Mouse (Mus musculus) Patski (cell line): Measurements from ENCODE around the gene Pcsk2. TPM values are rescaled to one million over a fixed set of nuclear protein-coding genes. Genes with fewer than 3 reads are reported as not detected.

Experiments
- ATAC-seq: fragments of 100-300 bp; one replicate; pipeline ENCODE4 v1.8.0; 2021
- CTCF ChIA-PET: fragments of 350-600 bp; sonication (Branson Sonifier 250); formaldehyde crosslinking; loops from one replicate; lab custom pipeline; 2022; ENCODE audit warnings: inconsistent platforms; lab: Charles Lee
- POLR2A ChIA-PET: fragments of 350-600 bp; sonication (Branson Sonifier 250); formaldehyde crosslinking; loops from one replicate; lab custom pipeline; 2022; ENCODE audit warnings: antibody characterized with exemption, inconsistent platforms; lab: Charles Lee
- DNase-seq: peaks from one replicate; pipeline ENCODE4 v3.0.0-alpha.2; 2011; ENCODE audit warnings: low read depth, low spot score
- H3K27me3 ChIP-seq: fragments of 371-371 bp; one replicate; pipeline ENCODE4 v1.5.1; 2021
- CTCF ChIP-seq: fragments of 100-300 bp; IDR thresholded peaks from one replicate; pipeline ENCODE4 v1.5.1; 2021
- in situ Hi-C: fragments of 300-500 bp; cut with MboI; formaldehyde crosslinking; loops from 3 replicates; pipeline ENCODE4 v1.11.1; 2018; ENCODE audit warnings: low pct_unique_long_range_greater_than_20kb, mixed read lengths
- polyA plus RNA-seq: library from polyadenylated mRNA; unstranded; gene quantifications from one replicate; pipeline ENCODE4 v1.2.3, GENCODE M21; 2021

The Pcsk2 gene
- polyA plus RNA-seq, 1 experiment from 2014 or later = not detected

DNA sequence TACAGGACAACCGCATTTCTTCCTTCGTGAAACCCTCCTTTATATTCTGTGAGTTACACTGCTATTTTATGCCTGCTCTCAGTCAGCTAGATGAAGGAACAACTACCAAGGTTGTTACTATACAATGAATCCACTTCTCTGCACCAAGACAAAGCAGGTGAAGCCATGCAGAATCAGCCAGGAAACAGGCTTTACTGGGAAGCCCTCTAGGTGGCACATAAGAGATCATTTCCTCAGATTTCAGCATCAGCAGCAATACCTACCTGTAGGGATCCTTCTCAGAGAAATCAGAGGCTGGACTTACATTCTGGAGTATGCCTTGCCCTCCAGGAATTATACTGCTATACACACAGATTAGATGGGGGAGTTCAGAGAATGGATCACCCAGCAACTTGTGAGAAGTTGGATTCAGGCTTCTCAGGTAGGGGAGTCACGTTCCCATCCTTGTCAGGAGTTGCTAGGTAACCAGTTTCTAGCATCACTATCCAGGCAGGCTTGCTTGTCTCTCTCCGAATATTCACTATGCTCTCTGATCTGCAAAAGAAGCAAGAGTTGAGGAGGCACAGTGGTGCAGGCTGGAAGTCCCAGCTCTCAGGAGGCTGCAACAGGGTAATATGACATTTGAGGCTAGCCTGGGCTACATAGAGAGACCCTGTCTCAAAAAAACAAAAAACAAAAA is 250.5 kb downstream of the Pcsk2 start:
- ATAC-seq = no peak
- in situ Hi-C loops = no loop called here
- no peak for DNase-seq
- CTCF ChIA-PET = no interaction called here
- no peak for TF ChIP-seq CTCF
- POLR2A ChIA-PET = no interaction called here
- peaks cover 31% of the 10 kb centered on the region for H3K27me3 ChIP-seq

DNA sequence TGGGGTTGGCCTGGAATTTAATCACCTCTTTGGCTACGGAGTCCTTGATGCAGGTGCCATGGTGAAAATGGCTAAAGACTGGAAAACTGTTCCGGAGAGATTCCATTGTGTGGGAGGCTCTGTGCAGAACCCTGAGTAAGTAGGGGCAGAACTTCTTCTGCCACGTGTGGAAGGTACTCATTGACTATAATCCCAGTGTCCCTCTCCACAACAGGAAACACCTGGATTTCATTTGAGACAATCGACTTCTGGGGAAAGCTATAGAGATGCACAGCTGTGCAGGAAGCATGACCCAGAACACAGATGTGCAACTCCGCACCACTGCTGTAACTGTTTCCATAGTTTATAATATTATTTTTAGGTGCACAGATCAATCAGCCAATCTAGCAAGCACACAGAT is 255.1 kb downstream of the Pcsk2 start:
- in situ Hi-C loops = no loop called here
- peaks cover 51% of the 10 kb centered on the region for H3K27me3 ChIP-seq
- no peak for TF ChIP-seq CTCF
- ChIA-PET POLR2A (no interaction called here), CTCF (no interaction called here)
- ATAC-seq (no peak), DNase-seq (no peak)

DNA sequence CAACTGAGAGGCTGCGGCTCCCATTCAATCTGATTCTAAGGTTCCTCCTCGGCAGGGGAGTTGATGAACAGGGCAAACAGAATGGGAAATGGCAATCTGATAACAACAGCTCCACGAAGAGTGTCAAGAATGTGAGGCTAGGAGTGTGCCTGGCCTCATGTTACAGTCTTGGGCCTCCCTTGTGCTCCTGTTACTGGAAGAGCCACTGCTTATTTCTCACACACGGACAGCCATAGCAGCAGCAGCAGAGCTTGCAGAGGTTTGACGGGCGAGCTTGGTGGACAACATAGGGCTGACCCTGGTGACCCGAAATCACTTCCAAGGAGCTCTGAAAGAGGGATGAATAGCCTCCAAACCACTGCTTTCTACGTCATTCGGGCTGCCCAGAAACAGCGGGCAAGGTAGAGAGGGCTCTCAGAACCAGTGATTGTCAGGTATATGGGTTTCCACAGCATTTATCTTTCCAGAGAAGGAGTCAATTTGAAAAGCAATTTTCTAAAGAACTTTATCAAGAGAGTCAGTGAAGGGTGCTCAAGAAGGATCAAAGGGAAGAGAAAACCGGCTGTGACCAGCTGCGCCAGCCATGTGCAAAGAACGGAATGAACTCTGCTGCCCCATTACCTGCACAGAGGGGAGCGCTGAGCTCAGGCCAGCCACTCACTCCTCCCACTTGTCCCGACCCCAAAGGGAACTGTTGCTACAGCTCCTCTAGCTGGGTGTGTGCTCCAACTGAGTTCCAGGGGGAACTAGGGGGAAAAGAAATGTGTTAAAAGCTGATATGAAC is 260.4 kb downstream of the Pcsk2 start:
- ATAC-seq (no peak), DNase-seq (no peak)
- in situ Hi-C loops = no loop called here
- POLR2A ChIA-PET = no interaction called here
- peaks cover 43% of the 10 kb centered on the region for H3K27me3 ChIP-seq
- CTCF ChIA-PET = no interaction called here
- no peak for TF ChIP-seq CTCF

DNA sequence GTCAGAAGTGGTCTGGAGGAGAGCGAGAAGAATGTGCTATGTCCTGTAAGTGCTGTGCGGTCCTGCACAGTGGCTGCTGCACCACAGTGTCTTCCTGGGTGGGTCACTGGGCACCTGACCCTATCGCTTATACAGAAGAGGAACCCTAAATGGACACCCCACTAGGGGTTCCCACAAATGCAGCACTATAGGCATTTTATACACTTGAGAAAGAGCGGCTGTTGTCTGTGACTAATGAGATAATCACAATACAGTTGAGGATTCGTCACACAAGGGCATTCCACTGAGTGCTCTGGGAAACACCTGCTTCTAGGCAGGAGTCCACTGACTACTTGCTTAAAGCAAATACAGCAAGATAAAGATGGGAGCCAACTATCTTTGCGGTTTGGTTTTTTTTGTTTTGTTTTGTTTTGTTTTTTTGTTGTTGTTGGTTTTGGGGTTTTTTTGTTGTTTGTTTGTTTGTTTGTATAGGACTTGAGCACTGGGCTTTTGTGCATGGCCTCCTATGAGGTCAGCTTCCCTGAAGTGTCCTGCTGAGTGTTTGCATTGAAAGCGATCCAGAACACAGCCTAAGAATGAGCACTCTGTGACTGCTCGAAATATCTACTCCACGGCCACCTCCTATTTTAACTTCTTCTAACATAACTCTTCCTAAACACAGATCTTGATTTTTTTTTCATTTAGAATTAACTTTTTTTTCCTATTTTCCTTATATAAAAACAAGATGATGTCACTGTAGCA is 261.1 kb downstream of the Pcsk2 start:
- DNase-seq = no peak
- ATAC-seq = no peak
- POLR2A ChIA-PET = no interaction called here
- in situ Hi-C loops = no loop called here
- CTCF ChIA-PET = no interaction called here
- peaks cover 41% of the 10 kb centered on the region for H3K27me3 ChIP-seq
- TF ChIP-seq CTCF = no peak

DNA sequence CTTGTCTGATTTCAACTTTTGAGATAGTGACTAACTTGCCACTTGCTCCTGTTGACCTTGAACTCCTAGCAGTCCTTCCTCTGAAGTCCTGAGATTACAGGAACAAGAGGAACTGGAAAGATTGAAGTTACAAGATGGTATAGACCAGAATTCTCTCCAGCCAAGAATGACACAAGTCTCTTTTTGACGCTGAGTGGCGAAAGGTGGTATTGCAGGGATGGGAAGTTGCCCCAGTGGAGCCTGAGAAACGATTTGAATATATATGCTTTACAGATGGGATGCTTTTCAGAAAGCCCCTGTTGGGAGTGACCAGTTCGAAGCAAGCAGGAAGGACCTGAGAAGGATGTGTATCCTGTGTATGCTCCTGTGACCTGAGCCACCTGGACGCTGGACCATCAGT is 262.8 kb downstream of the Pcsk2 start:
- no peak for ATAC-seq
- DNase-seq = no peak
- ChIA-PET POLR2A (no interaction called here), CTCF (no interaction called here)
- in situ Hi-C loops = no loop called here
- TF ChIP-seq CTCF = no peak
- H3K27me3 ChIP-seq = peaks cover 32% of the 10 kb centered on the region

DNA sequence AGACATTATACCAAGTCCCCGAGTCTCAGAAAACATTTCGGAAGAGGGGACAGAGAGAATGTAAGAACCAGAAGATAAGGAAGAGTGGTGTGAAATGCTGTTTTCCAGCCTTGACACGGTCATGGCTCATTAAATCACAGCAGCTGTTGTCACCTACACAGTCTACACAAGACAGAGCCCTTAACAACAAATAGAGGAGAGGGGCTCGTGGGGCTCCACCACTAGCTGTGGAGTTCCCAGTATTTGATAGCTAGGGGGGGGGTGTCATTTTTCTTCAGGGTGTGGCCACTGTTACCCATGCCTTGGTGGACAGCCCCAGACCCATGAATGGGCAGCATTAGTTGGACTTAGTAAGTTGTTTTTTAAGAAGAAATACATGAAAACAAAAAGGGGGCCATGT is 266.3 kb downstream of the Pcsk2 start:
- TF ChIP-seq CTCF = no peak
- peaks cover 16% of the 10 kb centered on the region for H3K27me3 ChIP-seq
- DNase-seq = no peak
- ATAC-seq = no peak
- CTCF ChIA-PET = no interaction called here
- POLR2A ChIA-PET = no interaction called here
- in situ Hi-C loops = no loop called here

DNA sequence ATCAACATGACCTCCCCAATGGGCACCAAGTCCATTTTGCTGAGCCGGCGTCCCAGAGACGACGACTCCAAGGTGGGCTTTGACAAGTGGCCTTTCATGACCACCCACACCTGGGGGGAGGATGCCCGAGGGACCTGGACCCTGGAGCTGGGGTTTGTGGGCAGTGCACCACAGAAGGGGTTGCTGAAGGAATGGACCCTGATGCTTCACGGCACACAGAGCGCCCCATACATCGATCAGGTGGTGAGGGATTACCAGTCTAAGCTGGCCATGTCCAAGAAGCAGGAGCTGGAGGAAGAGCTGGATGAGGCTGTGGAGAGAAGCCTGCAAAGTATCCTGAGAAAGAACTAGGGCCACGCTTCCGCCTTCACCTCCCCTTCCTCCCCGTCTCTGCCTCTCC is 267.5 kb downstream of the Pcsk2 start:
- no peak for TF ChIP-seq CTCF
- ATAC-seq = no peak
- ChIA-PET CTCF (no interaction called here), POLR2A (no interaction called here)
- in situ Hi-C loops = no loop called here
- peaks cover 8% of the 10 kb centered on the region for H3K27me3 ChIP-seq
- no peak for DNase-seq

DNA sequence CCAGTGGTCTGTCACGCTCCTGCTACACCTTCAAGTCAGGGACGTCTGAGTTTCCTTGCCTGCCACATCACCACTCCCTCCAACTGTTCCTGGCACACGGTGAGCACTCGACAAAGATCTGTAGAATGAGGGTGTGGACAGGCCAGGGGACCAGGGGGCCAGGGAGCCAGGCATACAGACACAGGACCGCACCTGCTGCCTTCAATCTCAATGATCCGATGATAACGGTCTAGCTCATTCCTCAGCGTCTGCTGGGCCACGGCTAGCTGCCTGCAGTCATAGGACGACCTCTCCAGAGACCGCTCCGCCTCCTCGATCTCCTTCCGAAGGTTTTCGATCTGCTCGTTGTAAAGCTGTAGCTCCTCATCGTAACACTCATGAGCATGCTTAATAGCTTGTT is 285.7 kb downstream of the Pcsk2 start:
- in situ Hi-C loops = loop anchor here (10.0 kb wide), 1 partner anchor 623 kb away; no protein-coding TSS in a partner anchor
- ChIA-PET POLR2A (interaction anchor here (0.6 kb wide), 1 partner anchor 471 kb away, joined by 4 read pairs; no protein-coding TSS in a partner anchor), CTCF (interaction anchor here (1.4 kb wide), 1 partner anchor 14 kb away, joined by 5 read pairs; no protein-coding TSS in a partner anchor)
- peaks cover 6% of the 10 kb centered on the region for H3K27me3 ChIP-seq
- DNase-seq = no peak
- no peak for ATAC-seq
- no peak for TF ChIP-seq CTCF

DNA sequence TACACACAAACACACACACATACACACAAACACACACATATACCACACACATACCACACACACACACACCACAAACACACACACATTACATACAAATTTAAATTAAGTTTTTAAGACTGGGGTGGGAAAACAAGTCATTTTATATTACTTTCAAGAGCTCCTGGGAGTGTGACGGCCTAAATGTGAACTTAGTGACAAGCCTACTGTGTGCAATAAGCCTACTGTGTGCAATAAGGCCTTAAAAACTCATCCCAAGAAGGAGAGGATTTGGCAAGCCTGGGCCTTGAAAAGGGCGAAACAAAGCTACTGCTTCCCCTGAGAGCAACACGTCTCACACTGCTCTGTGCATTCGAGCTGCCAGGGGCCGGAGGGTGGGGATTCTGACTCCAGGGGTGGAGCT is 286.8 kb downstream of the Pcsk2 start:
- no peak for TF ChIP-seq CTCF

DNA sequence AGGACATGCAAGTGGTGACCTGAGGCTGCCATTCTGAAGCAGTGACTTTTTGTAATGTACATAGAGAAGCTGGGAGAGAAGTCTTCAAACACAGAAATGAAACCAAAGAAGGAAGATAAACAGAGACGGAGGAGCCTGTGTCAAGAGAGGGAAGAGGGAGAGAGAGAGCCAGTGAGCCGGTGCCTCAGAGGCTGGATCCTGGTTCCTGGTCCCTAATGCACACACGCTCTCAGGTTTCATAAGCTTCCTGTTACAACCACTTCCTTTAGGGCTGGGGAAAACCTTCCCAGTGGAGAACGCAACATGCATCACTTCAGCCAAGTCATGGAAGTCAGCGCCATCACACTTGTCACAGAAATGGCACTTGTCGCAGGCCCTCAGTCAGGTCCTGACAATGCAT is 288.1 kb downstream of the Pcsk2 start:
- DNase-seq (no peak), ATAC-seq (no peak)
- ChIA-PET CTCF (no interaction called here), POLR2A (no interaction called here)
- no peak for TF ChIP-seq CTCF
- in situ Hi-C loops = loop anchor here (10.0 kb wide), 1 partner anchor 621 kb away; no protein-coding TSS in a partner anchor
- H3K27me3 ChIP-seq = no peaks in the 10 kb centered on the region

More for the DNA sequence above, 286.8 kb downstream of the Pcsk2 start:
- ChIA-PET POLR2A (no interaction called here), CTCF (no interaction called here)
- in situ Hi-C loops = loop anchor here (10.0 kb wide), 1 partner anchor 622 kb away; no protein-coding TSS in a partner anchor
- ATAC-seq = no peak
- no peak for DNase-seq
- H3K27me3 ChIP-seq = peaks cover 4% of the 10 kb centered on the region
